Mouse (Mus musculus): ENCODE results near the gene Psmd9. TPM values are rescaled to one million over a fixed set of nuclear protein-coding genes. Genes with fewer than 3 reads are reported as not detected.

Gene Psmd9
- polyA plus RNA-seq, 1 experiment, result 31.0 TPM

- no peak for TF ChIP-seq CTCF (IDR thresholded peaks at IDR 0.05; ENCODE audit: low read depth, low read length)
- TF ChIP-seq POLR2A (IDR thresholded peaks at IDR 0.05; ENCODE audit: borderline replicate concordance, low read depth, low read length), result no peak
- Histone ChIP-seq H3K27ac (ENCODE audit: insufficient read depth, low read depth, low read length) (no peak overlapping the region), H3K4me3 (ENCODE audit: insufficient read depth, low read length) (no peak overlapping the region), H3K4me1 (ENCODE audit: control insufficient read depth, insufficient read depth, low read length) (peaks cover 61% of the 10 kb centered on the region)
These were observed 38.4 kb upstream of the Psmd9 start for GRCm38 (mm10) chr5:123130814-123131148.

GRCm38 (mm10) chr5:123132308-123133071 lies 36.7 kb upstream of the Psmd9 start, which contains the start of gene Rhof:
Rhof (minus strand) TSS chr5:123132692.
- Histone ChIP-seq H3K4me3 (ENCODE audit: insufficient read depth, low read length) (peak within 1 kb of the TSS; percentile 71), H3K4me1 (ENCODE audit: control insufficient read depth, insufficient read depth, low read length) (peaks cover 51% of the 10 kb centered on the region), H3K27ac (ENCODE audit: insufficient read depth, low read depth, low read length) (peak within 1 kb of the TSS; percentile 16; the same call in 1 of the 2 replicates)
- TF ChIP-seq POLR2A (IDR thresholded peaks at IDR 0.05; ENCODE audit: borderline replicate concordance, low read depth, low read length) (no peak), CTCF (IDR thresholded peaks at IDR 0.05; ENCODE audit: low read depth, low read length) (peak; percentile 99)

GRCm38 (mm10) chr5:123133083-123133783 lies 36.0 kb upstream of the Psmd9 start:
- H3K27ac ChIP-seq (ENCODE audit: insufficient read depth, low read depth, low read length), result no peak overlapping the region
- H3K4me1 ChIP-seq (ENCODE audit: control insufficient read depth, insufficient read depth, low read length), result peaks cover 44% of the 10 kb centered on the region
- H3K4me3 ChIP-seq (ENCODE audit: insufficient read depth, low read length), result no peak overlapping the region
- TF ChIP-seq CTCF (IDR thresholded peaks at IDR 0.05; ENCODE audit: low read depth, low read length), result peak; percentile 93
- no peak for TF ChIP-seq POLR2A (IDR thresholded peaks at IDR 0.05; ENCODE audit: borderline replicate concordance, low read depth, low read length)

GRCm38 (mm10) chr5:123133784-123134143 lies 35.4 kb upstream of the Psmd9 start:
- peaks cover 39% of the 10 kb centered on the region for H3K4me1 ChIP-seq (ENCODE audit: control insufficient read depth, insufficient read depth, low read length)
- TF ChIP-seq CTCF (IDR thresholded peaks at IDR 0.05; ENCODE audit: low read depth, low read length), result no peak
- no peak for TF ChIP-seq POLR2A (IDR thresholded peaks at IDR 0.05; ENCODE audit: borderline replicate concordance, low read depth, low read length)
- no peak overlapping the region for H3K4me3 ChIP-seq (ENCODE audit: insufficient read depth, low read length)

GRCm38 (mm10) chr5:123134186-123134874 lies 34.9 kb upstream of the Psmd9 start:
- H3K4me3 ChIP-seq (ENCODE audit: insufficient read depth, low read length), result no peak overlapping the region

More at GRCm38 (mm10) chr5:123133784-123134143, 35.4 kb upstream of the Psmd9 start:
- H3K27ac ChIP-seq (ENCODE audit: insufficient read depth, low read depth, low read length), result no peak overlapping the region

GRCm38 (mm10) chr5:123134875-123135382 lies 34.3 kb upstream of the Psmd9 start:
- Histone ChIP-seq H3K4me1 (ENCODE audit: control insufficient read depth, insufficient read depth, low read length) (peaks cover 27% of the 10 kb centered on the region), H3K27ac (ENCODE audit: insufficient read depth, low read depth, low read length) (no peak overlapping the region; the same call in 1 of the 2 replicates), H3K4me3 (ENCODE audit: insufficient read depth, low read length) (no peak overlapping the region)
- no peak for TF ChIP-seq CTCF (IDR thresholded peaks at IDR 0.05; ENCODE audit: low read depth, low read length)
- no peak for TF ChIP-seq POLR2A (IDR thresholded peaks at IDR 0.05; ENCODE audit: borderline replicate concordance, low read depth, low read length)

More at GRCm38 (mm10) chr5:123134186-123134874, 34.9 kb upstream of the Psmd9 start:
- TF ChIP-seq POLR2A (IDR thresholded peaks at IDR 0.05; ENCODE audit: borderline replicate concordance, low read depth, low read length) (no peak), CTCF (IDR thresholded peaks at IDR 0.05; ENCODE audit: low read depth, low read length) (no peak)
- Histone ChIP-seq H3K4me1 (ENCODE audit: control insufficient read depth, insufficient read depth, low read length) (peaks cover 33% of the 10 kb centered on the region), H3K27ac (ENCODE audit: insufficient read depth, low read depth, low read length) (no peak overlapping the region)

- Histone ChIP-seq H3K27ac (ENCODE audit: insufficient read depth, low read depth, low read length) (peak overlapping the region; percentile 97), H3K4me3 (ENCODE audit: insufficient read depth, low read length) (peak overlapping the region; percentile 53), H3K4me1 (ENCODE audit: control insufficient read depth, insufficient read depth, low read length) (peaks cover 22% of the 10 kb centered on the region)
- TF ChIP-seq CTCF (IDR thresholded peaks at IDR 0.05; ENCODE audit: low read depth, low read length) (no peak), POLR2A (IDR thresholded peaks at IDR 0.05; ENCODE audit: borderline replicate concordance, low read depth, low read length) (no peak)
These were observed 33.5 kb upstream of the Psmd9 start for GRCm38 (mm10) chr5:123135471-123136360.

- H3K27ac ChIP-seq (ENCODE audit: insufficient read depth, low read depth, low read length), result peak overlapping the region; percentile 97
These were observed 32.7 kb upstream of the Psmd9 start for GRCm38 (mm10) chr5:123136361-123137043.

More at GRCm38 (mm10) chr5:123136361-123137043, 32.7 kb upstream of the Psmd9 start:
- no peak; the same call in 1 of the 2 replicates for TF ChIP-seq CTCF (IDR thresholded peaks at IDR 0.05; ENCODE audit: low read depth, low read length)
- no peak for TF ChIP-seq POLR2A (IDR thresholded peaks at IDR 0.05; ENCODE audit: borderline replicate concordance, low read depth, low read length)
- H3K4me3 ChIP-seq (ENCODE audit: insufficient read depth, low read length), result peak overlapping the region; percentile 53
- H3K4me1 ChIP-seq (ENCODE audit: control insufficient read depth, insufficient read depth, low read length), result peaks cover 17% of the 10 kb centered on the region
